Mouse (Mus musculus) cerebellum, adult 2 months (tissue): Measurements from ENCODE around the gene Slc2a9.

ENCODE experiments used
- CTCF ChIP-seq: fragments of 200-500 bp; IDR thresholded peaks from 2 replicates; pipeline ENCODE4 v1.5.1; 2011; ENCODE audit warnings: low read depth, mild to moderate bottlenecking, control low read depth, low read length, moderate library complexity, borderline replicate concordance; ENCODE audit not compliant: insufficient read depth
- POLR2A ChIP-seq: fragments of 200-500 bp; IDR thresholded peaks from 2 replicates; pipeline ENCODE4 v1.6.1; 2011; ENCODE audit warnings: low read length, control low read depth, borderline replicate concordance; ENCODE audit not compliant: insufficient read depth

GRCm38 (mm10) chr5:38477731-38478445 is 25.1 kb downstream of the Slc2a9 start:
- no peak for TF ChIP-seq CTCF
- TF ChIP-seq POLR2A: no peak
